Comparison of ENCODE assay signal across 9 mouse cellular contexts in the genomic region with DNA sequence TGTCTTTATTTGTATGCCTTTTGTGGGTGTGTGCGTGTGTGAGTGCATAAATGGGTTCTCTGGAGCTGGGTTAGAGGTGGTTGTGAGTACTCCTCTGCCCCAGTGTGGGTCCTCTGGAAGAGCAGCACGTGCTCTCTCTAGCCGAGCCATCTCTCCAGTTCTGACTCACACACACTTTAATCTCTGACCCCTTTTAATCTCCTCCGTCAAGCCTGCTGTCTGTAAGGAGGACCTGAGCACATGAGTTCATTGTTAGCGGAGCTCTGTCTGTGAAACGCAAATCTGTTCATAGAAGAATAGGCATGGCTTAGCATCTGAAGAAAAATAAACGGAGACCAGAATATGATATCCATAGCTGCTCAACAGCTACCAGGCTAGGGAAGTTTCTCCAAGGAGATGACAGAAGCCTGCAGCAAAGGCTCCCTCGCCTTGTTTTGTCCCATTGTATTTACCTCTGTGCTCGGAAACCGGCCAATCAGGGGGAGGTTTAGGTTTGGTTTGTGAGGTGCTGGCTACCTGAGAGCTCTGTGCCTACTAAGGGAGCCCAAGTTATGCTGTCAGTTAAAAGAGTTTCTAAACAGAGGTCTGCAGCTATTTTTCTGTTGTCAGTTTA. TPM values are rescaled to one million over a fixed set of nuclear protein-coding genes. Genes with fewer than 3 reads are reported as not detected.
DNase-seq lines count a peak whose midpoint lies in the region; ATAC-seq and TF ChIP-seq lines count a peak whose summit lies in the region.
"Had no signal": no experiment of that assay in that cellular context is flagged by ENCODE, and none has a peak within 500 bp of the region (broad histone marks: within the 10 kb centered on the region; RNA-seq: fewer than 3 reads in every experiment).

No protein-coding gene starts in this region.

- TF ChIP-seq CTCF in heart, adult 2 months (IDR thresholded peaks at IDR 0.05) = no peak

- no peak overlapping the region for H3K4me3 ChIP-seq in heart, embryonic 16.5 days (ENCODE audit: low read length)
- H3K4me3 ChIP-seq in heart, adult 2 months = no peak overlapping the region
- no peak overlapping the region for H3K4me3 ChIP-seq in hindbrain, embryonic 14.5 days (replicated peaks; ENCODE audit: low read length)
- H3K4me3 ChIP-seq in midbrain, embryonic 12.5 days = no peak overlapping the region

- DNase-seq in heart, adult 2 months = no peak
- DNase-seq in hindbrain, embryonic 14.5 days (ENCODE audit: low spot score) = no peak
- no peak for DNase-seq in left cerebral cortex, postnatal 14 days (ENCODE audit: low spot score in 2 of 2)
- DNase-seq in cerebellum, postnatal 4 days (ENCODE audit: low spot score in 2 of 2) = no peak

- TF ChIP-seq EP300 in heart, adult 2 months (IDR thresholded peaks at IDR 0.05; ENCODE audit: insufficient read depth, low read depth, low read length) = no peak

- H3K4me2 ChIP-seq in heart, embryonic 16.5 days (ENCODE audit: low read depth, low read length) = peak overlapping the region; percentile 28; the same call in 1 of the 2 replicates
- no peak overlapping the region for H3K4me2 ChIP-seq in hindbrain, embryonic 14.5 days (replicated peaks)
- H3K4me2 ChIP-seq in midbrain, embryonic 12.5 days (replicated peaks) = peak overlapping the region; percentile 5; the same call in 1 of the 2 replicates

- H3K27ac ChIP-seq in heart, embryonic 16.5 days (ENCODE audit: low read length) = peak overlapping the region; percentile 27; the same call in 1 of the 2 replicates
- no peak overlapping the region for H3K27ac ChIP-seq in heart, adult 2 months
- no peak overlapping the region for H3K27ac ChIP-seq in hindbrain, embryonic 14.5 days
- H3K27ac ChIP-seq in midbrain, embryonic 12.5 days (replicated peaks) = no peak overlapping the region
- H3K27ac ChIP-seq: macrophage had no signal

- H3K9me3 ChIP-seq in heart, embryonic 16.5 days (replicated peaks; ENCODE audit: control insufficient read depth, low read length) = no peaks in the 10 kb centered on the region
- no peaks in the 10 kb centered on the region for H3K9me3 ChIP-seq in hindbrain, embryonic 14.5 days (ENCODE audit: control insufficient read depth, low read length)
- no peaks in the 10 kb centered on the region for H3K9me3 ChIP-seq in midbrain, embryonic 12.5 days

- peak; percentile 64 for ATAC-seq in heart, embryonic 16.5 days (replicated peaks; ENCODE audit: extremely low read depth, insufficient read depth, low FRiP score)
- ATAC-seq in common myeloid progenitor, adult 5-6 weeks (replicated peaks; ENCODE audit: low read depth, poor library complexity, severe bottlenecking) = 0 out of 2 replicates have a peak, but pooled peaks have one; percentile 10
- ATAC-seq in hindbrain, embryonic 14.5 days (ENCODE audit: low FRiP score) = peak; percentile 53; the same call in 1 of the 2 replicates
- peak; percentile 73 for ATAC-seq in midbrain, embryonic 12.5 days (ENCODE audit: low FRiP score, low read depth)
- ATAC-seq in granulocyte monocyte progenitor cell, adult 5-6 weeks (replicated peaks; ENCODE audit: poor library complexity, severe bottlenecking) = no peak

- intact Hi-C loops in heart, adult 2 months (cut with DNase I) = loop anchor here (10.0 kb wide), 1 partner anchor 731 kb away; no protein-coding TSS in a partner anchor
- intact Hi-C loops in left cerebral cortex, postnatal 14 days (cut with DNase I) = no loop called here

- H3K79me2 ChIP-seq in heart, adult 2 months (replicated peaks; ENCODE audit: control insufficient read depth, insufficient read depth, low read length) = peaks cover 2% of the 10 kb centered on the region

- WGBS in heart, embryonic 16.5 days = 33% methylated on average over 10 of the region's 10 CpGs
- WGBS in heart, adult 2 months = 45% methylated on average over 10 of the region's 10 CpGs
- WGBS in hindbrain, embryonic 14.5 days = 37% methylated on average over 10 of the region's 10 CpGs
- 20% methylated on average over 10 of the region's 10 CpGs for WGBS in midbrain, embryonic 12.5 days

- 0 out of 2 replicates have a peak, but pooled peaks cover 2% of the 10 kb centered on the region for H3K36me3 ChIP-seq in heart, embryonic 16.5 days (ENCODE audit: control insufficient read depth, insufficient read depth)
- H3K36me3 ChIP-seq in heart, adult 2 months (ENCODE audit: control insufficient read depth, insufficient read depth, low read length) = no peaks in the 10 kb centered on the region
- H3K36me3 ChIP-seq in hindbrain, embryonic 14.5 days (replicated peaks; ENCODE audit: control insufficient read depth, insufficient read depth) = no peaks in the 10 kb centered on the region
- no peaks in the 10 kb centered on the region for H3K36me3 ChIP-seq in midbrain, embryonic 12.5 days

- H3K9ac ChIP-seq in heart, embryonic 16.5 days (ENCODE audit: low read length) = no peak overlapping the region
- H3K9ac ChIP-seq in heart, adult 2 months (ENCODE audit: low read depth, low read length) = no peak overlapping the region
- 0 out of 2 replicates have a peak overlapping the region, but pooled peaks have one; percentile 11 for H3K9ac ChIP-seq in hindbrain, embryonic 14.5 days
- no peak overlapping the region for H3K9ac ChIP-seq in midbrain, embryonic 12.5 days (replicated peaks)

- peaks cover 16% of the 10 kb centered on the region for H3K4me1 ChIP-seq in heart, embryonic 16.5 days (ENCODE audit: control insufficient read depth, insufficient read depth, low read length)
- H3K4me1 ChIP-seq in heart, adult 2 months (ENCODE audit: control insufficient read depth, insufficient read depth, low read length) = peaks cover 2% of the 10 kb centered on the region; the same call in 1 of the 2 replicates
- H3K4me1 ChIP-seq in hindbrain, embryonic 14.5 days (replicated peaks; ENCODE audit: control insufficient read depth, insufficient read depth, low read length) = 0 out of 2 replicates have a peak, but pooled peaks cover 4% of the 10 kb centered on the region
- peaks cover 13% of the 10 kb centered on the region; the same call in 1 of the 2 replicates for H3K4me1 ChIP-seq in midbrain, embryonic 12.5 days

- TF ChIP-seq POLR2A in heart, adult 2 months (IDR thresholded peaks at IDR 0.05; ENCODE audit: insufficient read depth, low read depth, low read length) = no peak

- H3K27me3 ChIP-seq in heart, embryonic 16.5 days (ENCODE audit: control insufficient read depth, insufficient read depth, low read length) = no peaks in the 10 kb centered on the region
- H3K27me3 ChIP-seq in heart, adult 2 months (ENCODE audit: control insufficient read depth, insufficient read depth, low read length) = no peaks in the 10 kb centered on the region
- no peaks in the 10 kb centered on the region for H3K27me3 ChIP-seq in hindbrain, embryonic 14.5 days (ENCODE audit: control insufficient read depth, insufficient read depth, low read length)
- H3K27me3 ChIP-seq in midbrain, embryonic 12.5 days = no peaks in the 10 kb centered on the region

RNA-seq across cellular contexts. Expression of gene Osbpl8, which starts 58.8 kb away (rescaled TPM):
- polyA plus RNA-seq in heart, embryonic 16.5 days (2015; fragmentation: Nextera tagmentation; extraction: Ambion mirVana) = 28.8 and 30.2 TPM in 2 replicates
- total RNA-seq in heart, adult 2 months (2021) = 10 to 100 TPM; 70.0 to 73.7 TPM
- 10.9 and 23.9 TPM in 2 replicates for polyA plus RNA-seq in heart, adult 2 months (2012; rRNA removed)
- total RNA-seq in common myeloid progenitor, adult 5-6 weeks (2017) = 163 and 167 TPM in 2 replicates
- polyA plus RNA-seq in hindbrain, embryonic 14.5 days (2014; fragmentation: Nextera tagmentation; extraction: Ambion mirVana) = 15.9 and 20.6 TPM in 2 replicates
- polyA plus RNA-seq in midbrain, embryonic 12.5 days (2016; fragmentation: Nextera tagmentation; extraction: Ambion mirVana) = 21.3 and 25.5 TPM in 2 replicates
- total RNA-seq in granulocyte monocyte progenitor cell, adult 5-6 weeks (2014; fragmentation: Nextera tagmentation) = 60.6 and 67.4 TPM in 2 replicates
- total RNA-seq in granulocyte monocyte progenitor cell, adult 5-6 weeks (2017) = 90.3 and 112 TPM in 2 replicates
- total RNA-seq in left cerebral cortex, postnatal 14 days (2021) = 10 to 100 TPM; 75.1 to 77.7 TPM
